Mouse (Mus musculus): ENCODE measurements around the gene Rgcc. TPM values are rescaled to one million over a fixed set of nuclear protein-coding genes. Genes with fewer than 3 reads are reported as not detected.

Rgcc gene
- total RNA-seq, 2 experiments from 2014 or later = 78.5 to 80.3 TPM

GRCm38 (mm10) chr14:79251727-79252285 lies 49.6 kb downstream of the Rgcc start:
- DNase-seq = no peak
- intact Hi-C loops (cut with DNase I) = no loop called here

GRCm38 (mm10) chr14:79244571-79244970 lies 56.9 kb downstream of the Rgcc start:
- intact Hi-C loops (cut with DNase I) = no loop called here
- DNase-seq = no peak

GRCm38 (mm10) chr14:79243038-79243883 lies 58.2 kb downstream of the Rgcc start:
- DNase-seq = no peak

GRCm38 (mm10) chr14:79242386-79242720 lies 59.1 kb downstream of the Rgcc start:
- intact Hi-C loops (cut with DNase I) = no loop called here
- DNase-seq = no peak

More at GRCm38 (mm10) chr14:79243038-79243883, 58.2 kb downstream of the Rgcc start:
- intact Hi-C loops (cut with DNase I) = no loop called here

GRCm38 (mm10) chr14:79241656-79242385 lies 59.6 kb downstream of the Rgcc start:
- intact Hi-C loops (cut with DNase I) = no loop called here
- no peak for DNase-seq

GRCm38 (mm10) chr14:79241057-79241570 lies 60.3 kb downstream of the Rgcc start:
- intact Hi-C loops (cut with DNase I) = no loop called here
- DNase-seq = no peak

GRCm38 (mm10) chr14:79239402-79239801 lies 62.0 kb downstream of the Rgcc start:
- intact Hi-C loops (cut with DNase I) = no loop called here
- no peak for DNase-seq

Other genes starting within 250 kb of the Rgcc start
- not detected for gene Zfp957, start 54.3 kb downstream of the Rgcc start, total RNA-seq (2021)
- 10 to 100 TPM; 12.5 to 15.6 TPM for gene Naa16, start 89.1 kb upstream of the Rgcc start, total RNA-seq (2021)
- gene Mtrf1, start 96.1 kb upstream of the Rgcc start, total RNA-seq (2021) = 1 to 10 TPM; 5.3 to 5.5 TPM
- gene Kbtbd7, start 124.9 kb upstream of the Rgcc start, total RNA-seq (2021) = 10 to 100 TPM in 1 of 2 experiments, 1 to 10 TPM in 1; 10.0 to 10.9 TPM
- gene Kbtbd6, start 150.2 kb upstream of the Rgcc start, total RNA-seq (2021) = under 1 TPM; 0.31 to 0.41 TPM
- 10 to 100 TPM; 20.8 to 21.5 TPM for gene Elf1, start 179.5 kb upstream of the Rgcc start, total RNA-seq (2021)
- 10 to 100 TPM; 19.8 to 21.8 TPM for gene Wbp4, start 179.9 kb upstream of the Rgcc start, total RNA-seq (2021)